Mouse (Mus musculus) heart, embryonic 16.5 days (tissue): ENCODE results near the gene Ano1. TPM values are rescaled to one million over a fixed set of nuclear protein-coding genes. Genes with fewer than 3 reads are reported as not detected.

Experiments used
- ATAC-seq: fragments of 200-750 bp; cut with Nextera tagmentation; replicated peaks from 2 replicates; pipeline ENCODE4 v1.8.0; 2017; ENCODE audit warnings: moderate number of reproducible peaks; ENCODE audit not compliant: insufficient read depth, low FRiP score; ENCODE audit errors: extremely low read depth
- H3K27ac ChIP-seq: fragments of 300-500 bp; sonication (generic); 2 replicates; pipeline ENCODE4 v1.5.1; 2014; ENCODE audit warnings: mild to moderate bottlenecking, low read length, control low read depth, moderate library complexity
- H3K27me3 ChIP-seq: fragments of 300-500 bp; sonication (generic); 2 replicates; pipeline ENCODE4 v1.6.1; 2014; ENCODE audit warnings: low read length, mixed read lengths; ENCODE audit not compliant: control insufficient read depth, insufficient read depth
- H3K36me3 ChIP-seq: fragments of 300-500 bp; sonication (generic); 2 replicates; pipeline ENCODE4 v1.6.1; 2014; ENCODE audit not compliant: control insufficient read depth, insufficient read depth
- H3K4me1 ChIP-seq: fragments of 300-500 bp; sonication (generic); 2 replicates; pipeline ENCODE4 v1.6.1; 2014; ENCODE audit warnings: low read length, mixed read lengths; ENCODE audit not compliant: control insufficient read depth, insufficient read depth
- H3K4me2 ChIP-seq: fragments of 300-500 bp; sonication (generic); 2 replicates; pipeline ENCODE4 v1.6.1; 2014; ENCODE audit warnings: low read depth, mild to moderate bottlenecking, control low read depth, low read length
- H3K4me3 ChIP-seq: fragments of 300-500 bp; sonication (generic); 2 replicates; pipeline ENCODE4 v1.5.1; 2014; ENCODE audit warnings: mild to moderate bottlenecking, control low read depth, low read length
- H3K9ac ChIP-seq: fragments of 300-500 bp; sonication (generic); 2 replicates; pipeline ENCODE4 v1.6.1; 2014; ENCODE audit warnings: low read length, control low read depth
- H3K9me3 ChIP-seq: fragments of 300-500 bp; sonication (generic); replicated peaks from 2 replicates; pipeline ENCODE4 v1.6.1; 2016; ENCODE audit warnings: low read length; ENCODE audit not compliant: control insufficient read depth
- WGBS: fragments of 180-500 bp; shearing (Covaris S2); extraction: QIAGEN DNeasy Blood & Tissue Kit; methylation state at CpG from one replicate; pipeline ENCODE4 v1.1.7; 2014; 5-methylcytosine and 5-hydroxymethylcytosine counted together
- polyA plus RNA-seq: library from polyadenylated mRNA; unstranded; fragments of >200 nt; fragmentation: Nextera tagmentation; extraction: Ambion mirVana; gene quantifications from 2 replicates; pipeline ENCODE4 v1.2.1, GENCODE M21; 2015

The Ano1 gene
- polyA plus RNA-seq = 7.3 and 16.0 TPM in 2 replicates

GRCm38 (mm10) chr7:144751833-144752232 is at the start of gene Ano1:
TSS of gene Ano1 (minus strand) at chr7:144751974.
- Histone ChIP-seq H3K4me2 (no peak within 1 kb of the TSS), H3K27ac (no peak within 1 kb of the TSS), H3K27me3 (no peaks in the 10 kb centered on the region), H3K4me1 (peaks cover 12% of the 10 kb centered on the region), H3K9ac (no peak within 1 kb of the TSS), H3K9me3 (no peaks in the 10 kb centered on the region), H3K36me3 (no peaks in the 10 kb centered on the region), H3K4me3 (no peak within 1 kb of the TSS)
- no peak for ATAC-seq
- 81% methylated on average over 9 of the region's 9 CpGs for WGBS

- Histone ChIP-seq H3K9me3 (no peaks in the 10 kb centered on the region), H3K4me3 (no peak overlapping the region), H3K36me3 (no peaks in the 10 kb centered on the region), H3K4me1 (peaks cover 5% of the 10 kb centered on the region; the same call in 1 of the 2 replicates), H3K9ac (no peak overlapping the region), H3K4me2 (no peak overlapping the region), H3K27ac (no peak overlapping the region), H3K27me3 (peaks cover 19% of the 10 kb centered on the region)
- no peak for ATAC-seq
- 38% methylated on average over 1 of the region's 1 CpGs for WGBS
Measured at GRCm38 (mm10) chr7:144798471-144798870, 46.7 kb upstream of the Ano1 start.

GRCm38 (mm10) chr7:144796986-144797735 is 45.4 kb upstream of the Ano1 start:
- Histone ChIP-seq H3K9me3 (no peaks in the 10 kb centered on the region), H3K4me2 (no peak overlapping the region), H3K9ac (no peak overlapping the region), H3K36me3 (no peaks in the 10 kb centered on the region), H3K27me3 (peaks cover 25% of the 10 kb centered on the region), H3K4me1 (peaks cover 5% of the 10 kb centered on the region; the same call in 1 of the 2 replicates), H3K27ac (no peak overlapping the region), H3K4me3 (no peak overlapping the region)
- no peak for ATAC-seq
- WGBS = 67% methylated on average over 17 of the region's 17 CpGs

GRCm38 (mm10) chr7:144795976-144796474 is 44.3 kb upstream of the Ano1 start:
- H3K4me1 ChIP-seq = peaks cover 5% of the 10 kb centered on the region; the same call in 1 of the 2 replicates
- ATAC-seq = no peak
- no peak overlapping the region for H3K4me3 ChIP-seq
- no peak overlapping the region for H3K4me2 ChIP-seq
- H3K9ac ChIP-seq = no peak overlapping the region
- no peak overlapping the region for H3K27ac ChIP-seq
- H3K9me3 ChIP-seq = no peaks in the 10 kb centered on the region
- H3K27me3 ChIP-seq = peaks cover 24% of the 10 kb centered on the region
- whole genome bisulfite sequencing = 56% methylated on average over 9 of the region's 9 CpGs
- no peaks in the 10 kb centered on the region for H3K36me3 ChIP-seq

- H3K27ac ChIP-seq = no peak overlapping the region
- peaks cover 12% of the 10 kb centered on the region for H3K4me1 ChIP-seq
- no peak overlapping the region for H3K4me3 ChIP-seq
- no peak overlapping the region for H3K9ac ChIP-seq
- 72% methylated on average over 10 of the region's 10 CpGs for WGBS
- peaks cover 9% of the 10 kb centered on the region for H3K27me3 ChIP-seq
- H3K9me3 ChIP-seq = no peaks in the 10 kb centered on the region
- no peak for ATAC-seq
- no peak overlapping the region for H3K4me2 ChIP-seq
- H3K36me3 ChIP-seq = no peaks in the 10 kb centered on the region
Measured at GRCm38 (mm10) chr7:144793296-144793695, 41.5 kb upstream of the Ano1 start.

GRCm38 (mm10) chr7:144791426-144791825 is 39.7 kb upstream of the Ano1 start:
- no peaks in the 10 kb centered on the region for H3K36me3 ChIP-seq
- whole genome bisulfite sequencing = 89% methylated on average over 7 of the region's 7 CpGs
- peaks cover 21% of the 10 kb centered on the region for H3K4me1 ChIP-seq
- no peak for ATAC-seq
- H3K4me2 ChIP-seq = no peak overlapping the region
- H3K27me3 ChIP-seq = peaks cover 11% of the 10 kb centered on the region
- no peak overlapping the region for H3K27ac ChIP-seq
- H3K4me3 ChIP-seq = no peak overlapping the region
- no peaks in the 10 kb centered on the region for H3K9me3 ChIP-seq
- no peak overlapping the region for H3K9ac ChIP-seq

- no peaks in the 10 kb centered on the region for H3K9me3 ChIP-seq
- peak overlapping the region; percentile 29 for H3K4me3 ChIP-seq
- no peak overlapping the region for H3K27ac ChIP-seq
- no peak for ATAC-seq
- no peak overlapping the region for H3K9ac ChIP-seq
- no peaks in the 10 kb centered on the region for H3K36me3 ChIP-seq
- H3K4me1 ChIP-seq = peaks cover 18% of the 10 kb centered on the region
- 48% methylated on average over 36 of the region's 36 CpGs for WGBS
- peak overlapping the region; percentile 54 for H3K4me2 ChIP-seq
- H3K27me3 ChIP-seq = peaks cover 8% of the 10 kb centered on the region; the same call in 1 of the 2 replicates
Measured at GRCm38 (mm10) chr7:144789601-144790556, 38.1 kb upstream of the Ano1 start.

- Histone ChIP-seq H3K4me2 (0 out of 2 replicates have a peak overlapping the region, but pooled peaks have one; percentile 1), H3K27ac (peak overlapping the region; percentile 17; the same call in 1 of the 2 replicates)
- ATAC-seq = peak; percentile 68
Measured at GRCm38 (mm10) chr7:144788631-144789030, 36.9 kb upstream of the Ano1 start.

More at GRCm38 (mm10) chr7:144788631-144789030, 36.9 kb upstream of the Ano1 start:
- 10% methylated on average over 4 of the region's 4 CpGs for WGBS
- Histone ChIP-seq H3K4me3 (no peak overlapping the region), H3K36me3 (no peaks in the 10 kb centered on the region), H3K27me3 (peaks cover 8% of the 10 kb centered on the region; the same call in 1 of the 2 replicates), H3K9ac (no peak overlapping the region), H3K4me1 (peaks cover 18% of the 10 kb centered on the region), H3K9me3 (no peaks in the 10 kb centered on the region)
